Mouse (Mus musculus): ENCODE results near the gene Gfra1. TPM values are rescaled to one million over a fixed set of nuclear protein-coding genes. Genes with fewer than 3 reads are reported as not detected.

The Gfra1 gene
- polyA plus RNA-seq, 1 experiment from 2014 or later, result 16.7 TPM

- Histone ChIP-seq H3K9ac (no peak overlapping the region), H3K27ac (no peak overlapping the region), H3K27me3 (peaks cover 45% of the 10 kb centered on the region), H3K4me3 (replicated peaks) (no peak overlapping the region), H3K4me1 (peaks cover 25% of the 10 kb centered on the region), H3K4me2 (no peak overlapping the region), H3K9me3 (no peaks in the 10 kb centered on the region), H3K36me3 (replicated peaks) (no peaks in the 10 kb centered on the region)
- WGBS, result 87% methylated on average over 8 of the region's 8 CpGs
- ATAC-seq (ENCODE audit: low FRiP score), result no peak
These were observed 115.5 kb downstream of the Gfra1 start for GRCm38 (mm10) chr19:58340221-58340620.

- Histone ChIP-seq H3K36me3 (replicated peaks) (no peaks in the 10 kb centered on the region), H3K9ac (no peak overlapping the region), H3K9me3 (no peaks in the 10 kb centered on the region), H3K4me2 (no peak overlapping the region), H3K27ac (no peak overlapping the region), H3K4me1 (peaks cover 25% of the 10 kb centered on the region), H3K27me3 (peaks cover 46% of the 10 kb centered on the region), H3K4me3 (replicated peaks) (no peak overlapping the region)
- no peak for ATAC-seq (ENCODE audit: low FRiP score)
- WGBS, result 71% methylated on average over 6 of the region's 6 CpGs
These were observed 118.9 kb downstream of the Gfra1 start for GRCm38 (mm10) chr19:58336802-58337201.

GRCm38 (mm10) chr19:58335585-58336530 lies 119.9 kb downstream of the Gfra1 start:
- peaks cover 25% of the 10 kb centered on the region for H3K4me1 ChIP-seq
- H3K9me3 ChIP-seq, result no peaks in the 10 kb centered on the region
- H3K4me3 ChIP-seq (replicated peaks), result no peak overlapping the region
- no peak overlapping the region for H3K4me2 ChIP-seq
- peak; percentile 65 for ATAC-seq (ENCODE audit: low FRiP score)
- peak overlapping the region; percentile 51 for H3K27ac ChIP-seq
- H3K9ac ChIP-seq, result no peak overlapping the region
- WGBS, result 14% methylated on average over 12 of the region's 12 CpGs
- peaks cover 44% of the 10 kb centered on the region for H3K27me3 ChIP-seq
- no peaks in the 10 kb centered on the region for H3K36me3 ChIP-seq (replicated peaks)

GRCm38 (mm10) chr19:58329305-58329704 lies 126.4 kb downstream of the Gfra1 start:
- Histone ChIP-seq H3K36me3 (replicated peaks) (no peaks in the 10 kb centered on the region), H3K4me1 (peaks cover 24% of the 10 kb centered on the region), H3K9me3 (no peaks in the 10 kb centered on the region), H3K9ac (no peak overlapping the region), H3K4me2 (no peak overlapping the region), H3K27ac (no peak overlapping the region), H3K27me3 (peaks cover 16% of the 10 kb centered on the region), H3K4me3 (replicated peaks) (no peak overlapping the region)
- WGBS, result 47% methylated on average over 5 of the region's 5 CpGs
- ATAC-seq (ENCODE audit: low FRiP score), result no peak

DNA sequence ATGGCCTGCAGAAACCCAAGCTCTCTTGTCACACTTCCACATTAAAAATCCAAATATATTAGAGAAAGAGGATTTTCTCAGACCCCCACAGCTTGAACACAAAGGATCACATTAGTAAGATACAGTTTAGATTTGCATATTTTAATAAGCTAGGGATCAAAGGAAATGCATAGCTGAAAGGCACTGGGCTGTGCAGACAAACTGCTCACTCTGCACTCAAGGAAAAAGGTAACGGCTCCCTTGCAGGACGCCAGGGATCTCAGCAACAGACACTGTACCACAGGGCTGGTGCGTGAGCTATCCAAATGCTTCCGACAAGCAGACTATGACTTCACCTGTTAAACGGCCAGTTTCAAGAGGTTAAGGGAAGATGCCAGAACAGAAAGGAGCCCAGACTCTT lies 127.7 kb downstream of the Gfra1 start:
- H3K4me3 ChIP-seq (replicated peaks), result no peak overlapping the region
- H3K27ac ChIP-seq, result no peak overlapping the region
- no peak for ATAC-seq (ENCODE audit: low FRiP score)
- H3K4me1 ChIP-seq, result peaks cover 24% of the 10 kb centered on the region
- H3K36me3 ChIP-seq (replicated peaks), result no peaks in the 10 kb centered on the region
- no peak overlapping the region for H3K4me2 ChIP-seq
- H3K9ac ChIP-seq, result no peak overlapping the region
- H3K9me3 ChIP-seq, result no peaks in the 10 kb centered on the region
- WGBS, result 55% methylated on average over 5 of the region's 5 CpGs
- H3K27me3 ChIP-seq, result peaks cover 11% of the 10 kb centered on the region; the same call in 1 of the 2 replicates

DNA sequence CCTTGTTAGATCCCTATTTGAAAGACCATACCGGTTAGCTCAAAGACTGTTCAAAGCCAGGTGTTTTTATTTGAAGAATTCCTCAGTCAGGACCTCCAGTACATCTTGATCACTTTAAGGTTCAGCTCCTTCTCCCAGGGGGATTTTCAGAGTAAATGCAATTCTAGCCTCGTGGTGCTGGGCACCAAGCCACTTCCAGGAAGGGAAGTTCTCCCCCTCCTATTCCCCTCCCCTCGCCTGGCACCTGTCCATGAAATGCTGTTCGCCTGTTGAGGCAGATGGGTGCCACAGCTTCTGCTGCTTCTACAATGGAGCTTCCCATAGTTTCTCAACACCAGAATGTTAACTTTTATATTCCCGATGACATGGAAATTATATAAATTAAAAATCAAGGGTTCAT lies 139.2 kb downstream of the Gfra1 start:
- Histone ChIP-seq H3K27ac (no peak overlapping the region), H3K4me2 (no peak overlapping the region), H3K4me1 (peaks cover 2% of the 10 kb centered on the region; the same call in 1 of the 2 replicates), H3K9ac (no peak overlapping the region), H3K4me3 (replicated peaks) (no peak overlapping the region), H3K9me3 (peaks cover 21% of the 10 kb centered on the region), H3K27me3 (no peaks in the 10 kb centered on the region), H3K36me3 (replicated peaks) (no peaks in the 10 kb centered on the region)
- WGBS, result 84% methylated on average over 5 of the region's 5 CpGs
- ATAC-seq (ENCODE audit: low FRiP score), result no peak

GRCm38 (mm10) chr19:58315681-58316080 lies 140.0 kb downstream of the Gfra1 start:
- WGBS, result 93% methylated on average over 5 of the region's 5 CpGs
- Histone ChIP-seq H3K4me1 (peaks cover 2% of the 10 kb centered on the region; the same call in 1 of the 2 replicates), H3K36me3 (replicated peaks) (no peaks in the 10 kb centered on the region), H3K4me2 (no peak overlapping the region), H3K9ac (no peak overlapping the region), H3K9me3 (peaks cover 21% of the 10 kb centered on the region), H3K27me3 (no peaks in the 10 kb centered on the region), H3K4me3 (replicated peaks) (no peak overlapping the region), H3K27ac (no peak overlapping the region)
- ATAC-seq (ENCODE audit: low FRiP score), result no peak

DNA sequence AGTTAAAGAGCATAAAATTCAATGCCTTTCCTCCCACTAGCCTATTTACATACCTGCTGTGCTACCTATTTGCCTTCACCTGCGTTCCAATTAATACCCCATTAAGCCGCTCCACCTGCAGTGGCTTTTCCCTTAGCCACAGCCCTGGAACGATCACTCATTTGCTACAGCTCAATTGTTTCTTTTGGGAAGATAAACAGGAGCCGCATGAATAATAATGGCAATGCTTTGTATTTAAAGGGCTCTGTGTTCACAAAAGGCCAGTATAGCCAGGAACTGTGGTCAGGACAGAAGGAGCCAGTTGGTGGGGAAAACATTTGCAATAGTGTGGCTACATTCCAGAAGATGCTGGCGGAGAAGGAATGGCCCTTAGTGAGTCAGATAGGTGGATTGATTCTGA lies 141.1 kb downstream of the Gfra1 start:
- Histone ChIP-seq H3K36me3 (replicated peaks) (no peaks in the 10 kb centered on the region), H3K9ac (no peak overlapping the region), H3K9me3 (peaks cover 21% of the 10 kb centered on the region), H3K4me3 (replicated peaks) (no peak overlapping the region), H3K4me2 (no peak overlapping the region), H3K27me3 (no peaks in the 10 kb centered on the region), H3K27ac (no peak overlapping the region), H3K4me1 (peaks cover 12% of the 10 kb centered on the region; the same call in 1 of the 2 replicates)
- 63% methylated on average over 5 of the region's 5 CpGs for WGBS
- ATAC-seq (ENCODE audit: low FRiP score), result no peak

DNA sequence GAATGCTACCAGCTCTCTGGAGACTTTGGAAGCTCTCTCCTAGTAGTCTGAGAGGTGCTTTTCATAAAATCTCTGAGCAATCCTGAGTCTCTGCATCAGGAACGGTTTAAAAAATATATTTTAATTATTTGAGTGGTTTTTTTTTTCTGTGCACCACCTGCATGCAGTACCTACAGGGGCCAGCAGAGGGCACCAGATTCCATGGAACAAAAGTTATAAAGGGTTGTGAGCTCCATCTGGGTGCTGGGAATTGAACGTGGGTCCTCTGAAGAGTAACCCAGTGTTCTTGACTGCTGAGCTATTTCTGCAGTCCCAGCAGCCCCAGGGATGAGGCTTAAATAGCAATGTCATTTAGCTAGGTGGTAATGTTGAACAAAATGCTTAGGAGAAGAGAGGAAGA lies 141.9 kb downstream of the Gfra1 start:
- no peak overlapping the region for H3K9ac ChIP-seq
- 85% methylated on average over 2 of the region's 2 CpGs for WGBS
- H3K36me3 ChIP-seq (replicated peaks), result no peaks in the 10 kb centered on the region
- H3K4me2 ChIP-seq, result no peak overlapping the region
- no peak overlapping the region for H3K4me3 ChIP-seq (replicated peaks)
- H3K27me3 ChIP-seq, result no peaks in the 10 kb centered on the region
- H3K27ac ChIP-seq, result no peak overlapping the region
- peaks cover 21% of the 10 kb centered on the region for H3K9me3 ChIP-seq
- no peak for ATAC-seq (ENCODE audit: low FRiP score)
- peaks cover 12% of the 10 kb centered on the region; the same call in 1 of the 2 replicates for H3K4me1 ChIP-seq

DNA sequence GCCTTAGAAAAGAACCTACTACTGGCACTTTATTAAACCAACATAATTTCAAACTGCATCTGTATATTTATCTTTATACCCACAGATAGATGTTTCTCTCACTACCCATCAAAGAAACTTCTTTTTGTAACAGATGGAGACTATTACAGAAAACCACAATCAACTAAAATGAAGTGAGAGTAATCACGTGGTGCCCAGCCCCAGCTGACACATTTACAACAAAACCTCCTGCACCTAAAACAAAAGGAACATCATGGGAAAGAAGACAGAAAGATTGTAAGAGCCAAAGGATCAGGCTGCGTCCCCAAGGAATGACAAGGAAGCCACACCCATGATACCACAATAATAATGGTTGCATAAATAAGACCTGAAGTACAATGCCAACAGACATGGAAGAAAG lies 143.2 kb downstream of the Gfra1 start:
- no peak for ATAC-seq (ENCODE audit: low FRiP score)
- H3K4me1 ChIP-seq, result peaks cover 12% of the 10 kb centered on the region; the same call in 1 of the 2 replicates
- H3K9me3 ChIP-seq, result peaks cover 21% of the 10 kb centered on the region
- no peaks in the 10 kb centered on the region for H3K36me3 ChIP-seq (replicated peaks)
- 85% methylated on average over 2 of the region's 2 CpGs for WGBS
- H3K4me2 ChIP-seq, result no peak overlapping the region
- no peak overlapping the region for H3K27ac ChIP-seq
- H3K9ac ChIP-seq, result no peak overlapping the region
- H3K27me3 ChIP-seq, result no peaks in the 10 kb centered on the region
- H3K4me3 ChIP-seq (replicated peaks), result no peak overlapping the region

DNA sequence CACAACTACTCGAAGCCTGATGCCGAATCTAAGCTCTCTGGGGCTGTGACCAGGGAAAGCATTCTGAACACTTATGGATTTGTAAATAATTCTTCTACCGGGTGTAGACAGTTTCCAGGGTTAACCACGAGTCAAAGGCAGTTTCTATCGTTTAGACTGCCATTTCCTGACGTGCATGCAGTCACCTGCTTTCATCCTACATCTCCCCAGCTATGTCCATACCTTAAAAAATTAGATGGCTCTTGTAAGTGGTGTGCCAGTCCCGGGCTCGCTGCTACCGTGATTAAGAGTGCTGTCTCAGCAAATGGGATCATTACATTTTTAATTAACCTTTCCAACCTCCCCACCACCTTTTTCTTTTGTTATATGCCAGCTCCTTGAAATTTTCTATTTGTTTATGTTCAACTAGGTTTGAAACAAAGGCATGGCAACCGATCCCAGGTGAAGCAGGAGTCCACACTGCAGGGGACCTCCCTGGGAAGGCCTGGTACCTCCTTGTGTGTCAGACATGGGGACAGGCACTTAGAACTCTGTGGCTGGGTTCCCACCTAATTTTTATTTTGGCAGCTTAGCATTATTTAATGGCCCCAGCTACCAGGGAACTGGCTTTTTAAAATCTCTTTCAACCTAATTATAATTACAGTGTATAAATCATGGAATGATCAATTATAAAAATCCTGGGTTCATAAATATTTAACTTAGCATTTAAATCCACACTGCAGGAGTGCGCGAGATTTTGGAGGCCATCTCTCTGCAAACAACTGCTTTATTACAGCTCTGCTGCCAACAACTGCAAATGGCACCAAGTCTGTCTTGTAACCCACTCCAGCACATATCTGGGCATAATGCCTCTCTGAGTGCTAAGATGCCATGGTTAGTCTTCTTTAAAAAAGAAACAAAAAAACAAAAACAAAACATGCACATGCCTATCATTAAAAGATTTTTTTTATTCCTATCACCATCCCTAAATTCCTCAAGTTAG lies 145.1 kb downstream of the Gfra1 start:
- Histone ChIP-seq H3K9ac (no peak overlapping the region), H3K4me2 (no peak overlapping the region), H3K4me1 (peaks cover 10% of the 10 kb centered on the region; the same call in 1 of the 2 replicates), H3K4me3 (replicated peaks) (no peak overlapping the region), H3K36me3 (replicated peaks) (no peaks in the 10 kb centered on the region), H3K27ac (no peak overlapping the region), H3K27me3 (no peaks in the 10 kb centered on the region), H3K9me3 (peaks cover 20% of the 10 kb centered on the region)
- ATAC-seq (ENCODE audit: low FRiP score), result no peak
- 66% methylated on average over 12 of the region's 12 CpGs for WGBS
